Mouse (Mus musculus) cerebellum, adult 2 months (tissue): ENCODE data around the gene Basp1.

Experiments used
- CTCF ChIP-seq: fragments of 200-500 bp; IDR thresholded peaks from 2 replicates; pipeline ENCODE4 v1.5.1; 2011; ENCODE audit warnings: low read depth, mild to moderate bottlenecking, control low read depth, low read length, moderate library complexity, borderline replicate concordance; ENCODE audit not compliant: insufficient read depth
- POLR2A ChIP-seq: fragments of 200-500 bp; IDR thresholded peaks from 2 replicates; pipeline ENCODE4 v1.6.1; 2011; ENCODE audit warnings: low read length, control low read depth, borderline replicate concordance; ENCODE audit not compliant: insufficient read depth

GRCm38 (mm10) chr15:25369522-25369921 is 44.0 kb downstream of the Basp1 start:
- TF ChIP-seq CTCF (no peak), POLR2A (no peak)
